Mouse (Mus musculus): ENCODE data around the gene Sox12. TPM values are rescaled to one million over a fixed set of nuclear protein-coding genes. Genes with fewer than 3 reads are reported as not detected.
"Not testable (repeated sequence)": the region's sequence is repeated elsewhere in the genome, so short reads cannot be mapped to it uniquely, and the experiment has no call there.

Sox12 gene
- total RNA-seq, 2 experiments from 2014 or later = 16.4 to 19.8 TPM

- DNase-seq (ENCODE audit: extremely low spot score in 1 of 2, low spot score in 1 of 2) = no peak
These were observed 36.7 kb downstream of the Sox12 start for GRCm38 (mm10) chr2:152361193-152361592.

- no peak for DNase-seq (ENCODE audit: extremely low spot score in 1 of 2, low spot score in 1 of 2)
These were observed 37.5 kb downstream of the Sox12 start for GRCm38 (mm10) chr2:152360271-152360775.

GRCm38 (mm10) chr2:152359616-152360015 lies 38.2 kb downstream of the Sox12 start:
- no peak for DNase-seq (ENCODE audit: extremely low spot score in 1 of 2, low spot score in 1 of 2)

- not testable (repeated sequence) for DNase-seq (ENCODE audit: extremely low spot score in 1 of 2, low spot score in 1 of 2)
These were observed 38.9 kb downstream of the Sox12 start for GRCm38 (mm10) chr2:152358977-152359376.

- no peak for DNase-seq (ENCODE audit: extremely low spot score in 1 of 2, low spot score in 1 of 2)
These were observed 40.6 kb downstream of the Sox12 start for GRCm38 (mm10) chr2:152357254-152357653.

- no peak for DNase-seq (ENCODE audit: extremely low spot score in 1 of 2, low spot score in 1 of 2)
These were observed 47.9 kb downstream of the Sox12 start for GRCm38 (mm10) chr2:152349842-152350540.

GRCm38 (mm10) chr2:152349205-152349604 lies 48.7 kb downstream of the Sox12 start:
- DNase-seq (ENCODE audit: extremely low spot score in 1 of 2, low spot score in 1 of 2) = no peak

GRCm38 (mm10) chr2:152347722-152348121 lies 50.1 kb downstream of the Sox12 start:
- no peak for DNase-seq (ENCODE audit: extremely low spot score in 1 of 2, low spot score in 1 of 2)

- no peak for DNase-seq (ENCODE audit: extremely low spot score in 1 of 2, low spot score in 1 of 2)
These were observed 50.9 kb downstream of the Sox12 start for GRCm38 (mm10) chr2:152346776-152347465.

GRCm38 (mm10) chr2:152345393-152345792 lies 52.5 kb downstream of the Sox12 start:
- no peak for DNase-seq (ENCODE audit: extremely low spot score in 1 of 2, low spot score in 1 of 2)

GRCm38 (mm10) chr2:152344909-152345308 lies 53.0 kb downstream of the Sox12 start:
- no peak for DNase-seq (ENCODE audit: extremely low spot score in 1 of 2, low spot score in 1 of 2)

GRCm38 (mm10) chr2:152344361-152344760 lies 53.5 kb downstream of the Sox12 start:
- DNase-seq (ENCODE audit: extremely low spot score in 1 of 2, low spot score in 1 of 2) = no peak

Other genes with a start within 250 kb of the Sox12 start
- 10 to 100 TPM; 93.6 to 98.6 TPM for gene Csnk2a1, start 171.2 kb downstream of the Sox12 start, total RNA-seq (2021)
- 10 to 100 TPM; 56.1 to 58.2 TPM for gene Tbc1d20, start 104.2 kb downstream of the Sox12 start, total RNA-seq (2021)
- 100 to 1,000 TPM in 1 of 2 experiments, 10 to 100 TPM in 1; 96.3 to 110 TPM for gene Rbck1, start 65.4 kb downstream of the Sox12 start, total RNA-seq (2021)
- under 1 TPM; 0.23 to 0.39 TPM for gene Trib3, start 54.0 kb downstream of the Sox12 start, total RNA-seq (2021)
- gene Nrsn2, start 21.4 kb downstream of the Sox12 start, total RNA-seq (2021) = 10 to 100 TPM; 60.6 to 76.6 TPM
- gene Zcchc3, start 17.0 kb upstream of the Sox12 start, total RNA-seq (2021) = 10 to 100 TPM; 10.7 to 11.6 TPM
- gene 6820408C15Rik, start 17.5 kb upstream of the Sox12 start, total RNA-seq (2021) = 1 to 10 TPM; 1.7 to 2.7 TPM
- not detected for gene Defb23, start 66.6 kb upstream of the Sox12 start, total RNA-seq (2021)
- not detected for gene Defb20, start 79.0 kb upstream of the Sox12 start, total RNA-seq (2021)
- not detected for gene Defb22, start 92.1 kb upstream of the Sox12 start, total RNA-seq (2021)
- gene Defb26, start 113.6 kb upstream of the Sox12 start, total RNA-seq (2021) = not detected
- not detected for gene Defb28, start 120.2 kb upstream of the Sox12 start, total RNA-seq (2021)
- not detected for gene Defb29, start 142.0 kb upstream of the Sox12 start, total RNA-seq (2021)
- gene Gm17416, start 171.3 kb upstream of the Sox12 start, total RNA-seq (2021) = not detected
- gene Defb21, start 174.7 kb upstream of the Sox12 start, total RNA-seq (2021) = not detected
- not detected for gene Defb19, start 182.2 kb upstream of the Sox12 start, total RNA-seq (2021)
- not detected for gene Defb45, start 201.3 kb upstream of the Sox12 start, total RNA-seq (2021)
- not detected for gene Defb36, start 206.3 kb upstream of the Sox12 start, total RNA-seq (2021)
- gene Defb25, start 225.0 kb upstream of the Sox12 start, total RNA-seq (2021) = not detected
- gene Rem1, start 228.9 kb upstream of the Sox12 start, total RNA-seq (2021) = 1 to 10 TPM in 1 of 2 experiments, under 1 TPM in 1; 0.98 to 1.5 TPM